Mouse (Mus musculus): ENCODE data around the gene Klhl22. TPM values are rescaled to one million over a fixed set of nuclear protein-coding genes. Genes with fewer than 3 reads are reported as not detected.
"Not testable (repeated sequence)": the region's sequence is repeated elsewhere in the genome, so short reads cannot be mapped to it uniquely, and the experiment has no call there.

Klhl22 gene
- 10 to 100 TPM; 40.5 to 65.6 (median 50.8) TPM for total RNA-seq (2022)

- DNase-seq = peak; percentile 84
These were observed at the start of gene Klhl22 for GRCm38 (mm10) chr16:17759344-17759773. TSS of gene Klhl22 (plus strand) at chr16:17759618.

- DNase-seq = no peak
These were observed 41.6 kb upstream of the Klhl22 start for GRCm38 (mm10) chr16:17717791-17718190.

- DNase-seq = no peak
These were observed 38.2 kb upstream of the Klhl22 start for GRCm38 (mm10) chr16:17721114-17721808.

- no peak for DNase-seq
These were observed 37.5 kb upstream of the Klhl22 start for GRCm38 (mm10) chr16:17721822-17722460.

- DNase-seq = peak; percentile 85
These were observed 36.7 kb upstream of the Klhl22 start for GRCm38 (mm10) chr16:17722461-17723324.

GRCm38 (mm10) chr16:17723325-17723626, 36.1 kb upstream of the Klhl22 start:
- no peak for DNase-seq

GRCm38 (mm10) chr16:17724448-17724847, 35.0 kb upstream of the Klhl22 start:
- no peak for DNase-seq

- DNase-seq = peak; percentile 32
These were observed 32.1 kb upstream of the Klhl22 start for GRCm38 (mm10) chr16:17727179-17727861.

GRCm38 (mm10) chr16:17729974-17730373, 29.4 kb upstream of the Klhl22 start:
- no peak for DNase-seq

GRCm38 (mm10) chr16:17732021-17732420, 27.4 kb upstream of the Klhl22 start:
- DNase-seq = no peak

GRCm38 (mm10) chr16:17732431-17732830, 27.0 kb upstream of the Klhl22 start:
- no peak for DNase-seq

- DNase-seq = no peak
These were observed 26.5 kb upstream of the Klhl22 start, which contains the start of gene Med15 for GRCm38 (mm10) chr16:17732841-17733340. TSS of gene Med15 (minus strand) at chr16:17732891.

- DNase-seq = no peak
These were observed 25.8 kb upstream of the Klhl22 start for GRCm38 (mm10) chr16:17733646-17734045.

GRCm38 (mm10) chr16:17734872-17735271, 24.5 kb upstream of the Klhl22 start:
- not testable (repeated sequence) for DNase-seq

- DNase-seq = no peak
These were observed 23.3 kb upstream of the Klhl22 start for GRCm38 (mm10) chr16:17736156-17736555.

GRCm38 (mm10) chr16:17740080-17740479, 19.3 kb upstream of the Klhl22 start:
- DNase-seq = no peak

- no peak for DNase-seq
These were observed 16.6 kb upstream of the Klhl22 start for GRCm38 (mm10) chr16:17742810-17743209.

GRCm38 (mm10) chr16:17743279-17743678, 16.1 kb upstream of the Klhl22 start:
- no peak for DNase-seq

- no peak for DNase-seq
These were observed 14.9 kb upstream of the Klhl22 start for GRCm38 (mm10) chr16:17744536-17744935.

- no peak for DNase-seq
These were observed 14.4 kb upstream of the Klhl22 start for GRCm38 (mm10) chr16:17745067-17745466.

GRCm38 (mm10) chr16:17753001-17753400, 6.4 kb upstream of the Klhl22 start:
- DNase-seq = no peak

- no peak for DNase-seq
These were observed 5.7 kb upstream of the Klhl22 start for GRCm38 (mm10) chr16:17753686-17754085.

Measured in adrenal gland, adult 8-10 months (tissue).